Mouse (Mus musculus) brain, adult 2 months (tissue): ENCODE results near the gene Gas1.

Experiments
- DNase-seq: peaks from one replicate; pipeline ENCODE4 v3.0.0; 2011; ENCODE audit warnings: low read depth, low spot score

Gene Gas1

GRCm38 (mm10) chr13:60173186-60173585, 4.0 kb downstream of the Gas1 start:
- no peak for DNase-seq

GRCm38 (mm10) chr13:60172366-60173017, 4.7 kb downstream of the Gas1 start:
- DNase-seq = no peak

- DNase-seq = no peak
These were observed 5.4 kb downstream of the Gas1 start for GRCm38 (mm10) chr13:60171781-60172180.

DNA sequence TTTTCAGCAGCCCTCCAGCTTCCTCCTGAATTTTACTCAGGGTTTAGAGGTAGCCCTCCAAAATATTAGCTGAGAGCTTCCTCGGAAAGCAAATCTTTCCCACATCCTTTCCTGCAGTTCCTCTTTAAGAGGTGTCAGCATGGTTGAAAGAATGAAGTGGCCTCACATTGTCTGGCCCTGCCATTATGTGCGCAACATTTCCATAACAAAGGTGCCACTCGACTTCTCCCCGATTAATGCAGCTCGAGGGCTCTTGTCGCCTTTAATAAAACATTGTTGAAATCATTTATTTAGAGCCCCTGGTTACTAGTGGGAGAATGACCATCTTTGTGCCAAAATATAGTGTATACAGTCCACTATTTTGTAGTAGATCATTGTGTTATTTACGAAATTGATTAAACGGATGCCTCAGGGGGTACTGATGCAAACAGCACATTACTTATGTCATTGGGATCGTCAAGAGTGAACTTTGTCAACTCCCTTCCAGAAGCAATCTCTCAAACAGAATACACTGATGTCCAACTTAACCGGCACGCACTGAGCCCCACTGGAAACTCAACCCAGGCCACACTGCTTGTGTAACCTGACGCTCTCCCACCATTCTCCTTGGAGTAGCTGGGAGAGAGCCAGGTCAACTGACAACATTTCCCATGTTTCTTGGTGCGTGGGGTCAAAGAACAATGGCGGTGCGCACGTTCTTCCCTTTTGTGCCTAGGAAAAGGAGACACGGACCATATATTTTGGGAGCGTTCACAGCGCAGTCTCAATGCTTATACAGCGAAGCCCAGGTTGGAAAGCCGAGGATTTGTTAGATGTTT, 6.1 kb downstream of the Gas1 start:
- DNase-seq = no peak

GRCm38 (mm10) chr13:60169026-60169425, 8.1 kb downstream of the Gas1 start:
- DNase-seq = no peak

- DNase-seq = no peak
These were observed 20.7 kb downstream of the Gas1 start for GRCm38 (mm10) chr13:60156294-60157126.

GRCm38 (mm10) chr13:60154170-60154569, 23.0 kb downstream of the Gas1 start:
- no peak for DNase-seq

GRCm38 (mm10) chr13:60148235-60148634, 28.9 kb downstream of the Gas1 start:
- no peak for DNase-seq

DNA sequence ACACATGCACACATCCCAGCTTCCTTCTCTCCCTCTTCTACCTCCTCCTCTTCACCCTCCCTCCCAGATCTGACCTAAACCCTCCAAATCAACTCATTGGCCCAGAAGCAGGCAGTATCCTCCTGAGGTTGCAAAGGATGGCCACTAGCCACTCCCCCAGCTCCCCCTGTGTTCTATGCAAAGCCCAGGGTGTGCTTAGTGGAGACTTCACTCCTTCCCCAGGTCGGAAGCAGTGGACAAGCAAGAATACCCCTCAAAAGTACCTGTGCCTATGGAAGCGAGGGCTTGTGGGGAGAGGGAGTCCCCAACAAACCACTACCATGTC, 29.3 kb downstream of the Gas1 start:
- DNase-seq = no peak

GRCm38 (mm10) chr13:60146994-60147856, 29.9 kb downstream of the Gas1 start:
- no peak for DNase-seq

GRCm38 (mm10) chr13:60146231-60146630, 30.9 kb downstream of the Gas1 start:
- DNase-seq = no peak

DNA sequence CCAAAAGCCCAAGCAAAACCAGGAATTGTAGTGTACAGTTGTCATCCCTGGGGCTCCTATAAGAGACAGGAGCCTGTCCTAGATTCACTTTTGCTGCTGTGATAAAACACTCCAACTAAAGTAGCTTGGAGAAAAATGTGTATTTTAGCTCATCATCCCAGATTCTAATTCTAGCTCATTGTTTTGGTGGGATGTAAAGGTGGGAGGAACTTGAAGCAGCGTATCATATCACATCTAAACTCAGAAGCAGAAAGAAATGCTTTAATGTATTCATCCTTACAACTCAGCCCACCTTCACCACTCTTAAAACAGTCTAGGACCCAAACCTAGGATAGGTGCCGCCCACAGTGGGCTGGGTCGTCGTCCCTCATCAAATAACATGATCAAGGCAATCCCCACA, 40.2 kb downstream of the Gas1 start:
- peak; percentile 16 for DNase-seq

DNA sequence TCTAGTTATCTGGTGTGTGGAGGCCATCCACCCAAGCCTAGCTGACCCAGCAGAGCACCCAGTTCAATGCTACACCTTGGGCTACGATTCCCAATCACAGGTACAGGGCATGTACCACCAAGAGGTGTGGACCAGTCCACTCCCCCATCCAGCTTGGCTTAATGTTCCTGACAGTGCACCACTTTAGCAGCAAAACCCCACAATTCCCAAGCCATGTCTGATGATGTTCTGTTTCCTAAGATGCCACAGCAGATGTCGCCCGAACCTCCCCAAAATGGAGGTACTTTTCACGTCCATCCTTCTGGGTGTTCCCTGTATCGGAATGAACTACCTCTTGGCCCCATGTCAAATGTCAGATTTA, 42.7 kb downstream of the Gas1 start:
- no peak for DNase-seq

- no peak for DNase-seq
These were observed 43.3 kb downstream of the Gas1 start for GRCm38 (mm10) chr13:60133716-60134438.

GRCm38 (mm10) chr13:60131771-60132170, 45.4 kb downstream of the Gas1 start:
- peak; percentile 29 for DNase-seq

DNA sequence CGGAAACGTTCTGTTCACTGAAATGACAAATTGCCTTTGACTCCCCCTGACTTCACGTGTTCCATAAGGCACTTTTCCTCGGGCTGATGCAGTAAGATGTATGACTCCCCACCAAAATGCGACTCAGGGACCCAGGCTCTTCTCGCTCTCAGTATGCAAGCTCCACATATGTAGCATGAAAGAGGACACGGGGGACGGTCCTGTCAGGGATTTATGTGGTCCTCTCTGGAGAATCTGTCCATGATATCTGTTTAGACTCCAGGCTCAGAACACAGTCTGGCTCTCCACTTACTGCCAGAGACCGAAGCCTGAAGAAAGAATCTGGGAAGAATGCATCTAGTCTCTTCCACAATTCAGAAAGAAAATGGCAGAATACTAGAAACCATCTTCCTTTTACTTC, 47.6 kb downstream of the Gas1 start:
- no peak for DNase-seq

GRCm38 (mm10) chr13:60126338-60126737, 50.8 kb downstream of the Gas1 start:
- DNase-seq = no peak

- DNase-seq = peak; percentile 12
These were observed 51.5 kb downstream of the Gas1 start for GRCm38 (mm10) chr13:60125501-60126305.

DNA sequence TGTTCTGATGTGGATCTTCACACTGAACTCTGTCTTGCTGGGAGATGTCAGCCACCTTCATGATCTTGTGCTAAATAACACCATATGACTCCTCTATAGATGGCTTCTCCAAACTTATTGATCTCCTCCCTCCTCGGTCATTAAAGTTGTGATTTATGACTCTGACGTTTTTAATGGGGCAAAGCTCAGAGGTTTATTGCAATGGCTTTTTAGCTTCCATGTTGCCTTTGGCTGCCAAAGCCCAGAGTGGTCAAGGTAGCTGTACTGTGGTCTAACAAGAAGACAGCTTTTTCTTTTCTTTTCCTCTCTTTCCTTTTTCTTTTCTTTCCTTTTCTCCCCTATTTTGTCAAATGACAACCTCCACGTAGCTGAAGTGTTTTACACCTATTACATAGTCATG, 52.1 kb downstream of the Gas1 start:
- DNase-seq = no peak

DNA sequence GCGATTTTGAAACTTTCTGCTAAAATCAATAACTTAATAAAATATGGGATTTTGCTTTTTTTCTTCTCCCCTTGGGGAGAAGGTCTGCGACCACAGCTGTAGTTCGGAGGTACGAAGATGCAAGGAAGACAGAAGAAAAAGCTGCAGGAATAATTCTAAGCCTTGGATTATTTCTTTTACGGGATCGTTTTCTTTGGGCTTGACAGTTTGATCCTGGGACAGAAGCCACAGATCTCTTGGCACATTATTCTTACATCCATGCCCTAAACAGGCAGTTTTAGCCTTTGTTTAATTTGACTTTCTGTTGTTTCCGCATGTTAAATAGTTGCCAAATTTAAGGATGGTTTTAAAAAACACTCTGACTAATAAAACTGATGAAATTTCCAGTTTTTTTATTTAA, 52.7 kb downstream of the Gas1 start:
- no peak for DNase-seq
